Mouse (Mus musculus): ENCODE measurements around the gene Stk36.

DNA sequence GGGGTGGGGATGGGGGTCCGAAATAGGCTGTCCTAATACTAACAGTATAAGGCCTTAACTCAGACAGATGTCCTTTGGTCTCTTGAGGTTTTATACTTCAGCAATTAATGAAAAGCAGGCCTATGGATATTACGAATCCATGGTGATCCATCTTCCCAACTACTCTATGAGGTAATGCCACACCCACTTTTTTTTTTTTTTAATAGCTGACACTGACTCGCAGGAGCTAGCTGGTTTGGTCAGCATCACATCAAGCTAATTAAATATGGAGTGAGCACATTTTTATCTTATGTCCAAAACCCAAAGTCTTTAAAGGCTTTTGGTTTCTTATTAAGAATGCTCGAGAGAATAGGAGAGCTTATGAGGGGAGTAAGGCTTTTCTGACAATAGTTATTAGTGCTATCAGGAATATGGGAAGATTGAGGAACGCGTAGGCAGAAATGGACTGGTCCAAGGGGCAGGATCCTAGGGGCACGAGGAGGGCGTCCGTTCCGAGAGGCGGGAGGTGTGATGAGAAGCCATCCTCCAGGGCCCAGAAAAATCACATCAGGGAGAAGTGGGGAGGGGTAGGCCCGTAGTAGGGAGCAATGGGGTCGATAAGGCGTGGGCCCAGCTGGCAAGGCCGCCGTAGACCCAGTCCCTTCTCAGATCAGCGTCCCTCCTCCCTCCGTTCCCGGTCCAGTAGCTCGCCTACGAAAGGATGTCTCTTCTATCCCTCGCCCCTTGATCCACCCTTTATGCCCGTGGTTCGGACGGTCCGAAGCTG lies 561 bp upstream of the Stk36 start:
- TF ChIP-seq EP300 (IDR thresholded peaks at IDR 0.05; ENCODE audit: low read depth), result no peak
- TF ChIP-seq CTCF (IDR thresholded peaks at IDR 0.05; ENCODE audit: low read depth), result no peak
